11 mouse cellular contexts compared by ENCODE assay signal in genomic region chr11:114199081-114199586, GRCm38 (mm10).
DNase-seq lines count a peak whose midpoint lies in the region; ATAC-seq and TF ChIP-seq lines count a peak whose summit lies in the region.
"Had no signal": no experiment of that assay in that cellular context is flagged by ENCODE, and none has a peak within 500 bp of the region (broad histone marks: within the 10 kb centered on the region; RNA-seq: fewer than 3 reads in every experiment).

No protein-coding gene starts in this region.

- no peak for TF ChIP-seq CTCF in layer of hippocampus, adult 2 months (conservative IDR thresholded peaks at IDR 0.05)
- TF ChIP-seq CTCF in cortical plate, adult 2 months (IDR thresholded peaks at IDR 0.05; ENCODE audit: extremely low read depth, insufficient read depth, low read length) = no peak
- TF ChIP-seq CTCF in intestine, postnatal 0 days (IDR thresholded peaks at IDR 0.05; ENCODE audit: low read depth) = no peak

- no peaks in the 10 kb centered on the region for H3K36me3 ChIP-seq in heart, embryonic 10.5 days
- H3K36me3 ChIP-seq in intestine, postnatal 0 days (ENCODE audit: control insufficient read depth, insufficient read depth) = no peaks in the 10 kb centered on the region
- no peaks in the 10 kb centered on the region for H3K36me3 ChIP-seq in hindbrain, embryonic 10.5 days
- H3K36me3 ChIP-seq: G1E had no signal

- H3K27me3 ChIP-seq in heart, embryonic 10.5 days (ENCODE audit: insufficient read depth, poor library complexity, severe bottlenecking) = no peaks in the 10 kb centered on the region
- no peaks in the 10 kb centered on the region for H3K27me3 ChIP-seq in intestine, postnatal 0 days (replicated peaks; ENCODE audit: control insufficient read depth, insufficient read depth, low read length)
- peaks cover 2% of the 10 kb centered on the region; the same call in 1 of the 2 replicates for H3K27me3 ChIP-seq in hindbrain, embryonic 10.5 days (ENCODE audit: insufficient read depth, poor library complexity, severe bottlenecking)

- 69% methylated on average over 10 of the region's 10 CpGs for WGBS in heart, embryonic 10.5 days
- WGBS in intestine, postnatal 0 days = 38% methylated on average over 10 of the region's 10 CpGs
- WGBS in hindbrain, embryonic 10.5 days = 87% methylated on average over 10 of the region's 10 CpGs

- H3K9me3 ChIP-seq in heart, embryonic 10.5 days = no peaks in the 10 kb centered on the region
- no peaks in the 10 kb centered on the region for H3K9me3 ChIP-seq in intestine, postnatal 0 days (ENCODE audit: control insufficient read depth)
- H3K9me3 ChIP-seq in hindbrain, embryonic 10.5 days = no peaks in the 10 kb centered on the region

- peak overlapping the region; percentile 87 for H3K27ac ChIP-seq in heart, embryonic 10.5 days
- H3K27ac ChIP-seq in layer of hippocampus, adult 2 months = peak overlapping the region; percentile 61; the same call in 1 of the 2 replicates
- H3K27ac ChIP-seq in cortical plate, adult 2 months (ENCODE audit: insufficient read depth, low read length) = no peak overlapping the region
- no peak overlapping the region for H3K27ac ChIP-seq in intestine, postnatal 0 days (ENCODE audit: low read depth, low read length)
- no peak overlapping the region for H3K27ac ChIP-seq in hindbrain, embryonic 10.5 days

- 0 out of 2 replicates have a peak overlapping the region, but pooled peaks have one; percentile 17 for H3K4me2 ChIP-seq in intestine, postnatal 0 days (replicated peaks; ENCODE audit: low read depth)

- no peak overlapping the region for H3K9ac ChIP-seq in intestine, postnatal 0 days (ENCODE audit: low read depth, low read length)

- TF ChIP-seq POLR2A in cortical plate, adult 2 months (IDR thresholded peaks at IDR 0.05; ENCODE audit: extremely low read depth, insufficient read depth, low read length) = no peak

- DNase-seq in heart, embryonic 10.5 days (ENCODE audit: low spot score) = no peak
- DNase-seq in heart, adult 18-20 months = no peak
- DNase-seq in layer of hippocampus, adult 2 months (ENCODE audit: low spot score in 2 of 2) = no peak
- DNase-seq in layer of hippocampus, postnatal 14 days (ENCODE audit: low spot score in 2 of 2) = no peak
- DNase-seq in T-cell, adult 2 months (ENCODE audit: low spot score) = no peak
- no peak for DNase-seq in hindbrain, embryonic 10.5 days (ENCODE audit: low spot score)
- DNase-seq: cerebellum, postnatal 14 days had no signal

- no peak for ATAC-seq in intestine, postnatal 0 days
- ATAC-seq: activated CD4-positive, CD25-positive, alpha-beta regulatory T cell, adult 4 months had no signal

- no peak overlapping the region for H3K4me3 ChIP-seq in heart, embryonic 10.5 days
- no peak overlapping the region for H3K4me3 ChIP-seq in layer of hippocampus, adult 2 months
- peak overlapping the region; percentile 2; the same call in 1 of the 2 replicates for H3K4me3 ChIP-seq in cortical plate, adult 2 months (ENCODE audit: insufficient read depth, low read length)
- no peak overlapping the region for H3K4me3 ChIP-seq in intestine, postnatal 0 days (ENCODE audit: low read depth, low read length)
- H3K4me3 ChIP-seq in hindbrain, embryonic 10.5 days = no peak overlapping the region

- H3K4me1 ChIP-seq in heart, embryonic 10.5 days = peaks cover 35% of the 10 kb centered on the region
- H3K4me1 ChIP-seq in cortical plate, adult 2 months (ENCODE audit: control insufficient read depth, insufficient read depth, low read length) = peaks cover 4% of the 10 kb centered on the region
- no peaks in the 10 kb centered on the region for H3K4me1 ChIP-seq in intestine, postnatal 0 days (replicated peaks; ENCODE audit: control insufficient read depth, insufficient read depth, low read length)
- peaks cover 24% of the 10 kb centered on the region for H3K4me1 ChIP-seq in hindbrain, embryonic 10.5 days (replicated peaks)

Comparison
In these comparisons a context has a peak if more than half of its experiments do, and no peak if none do; other contexts are left out.
1. H3K27ac ChIP-seq: peak in heart, embryonic 10.5 days (single experiment) and layer of hippocampus, adult 2 months (single experiment); none in cortical plate, adult 2 months (single experiment), intestine, postnatal 0 days (single experiment) and hindbrain, embryonic 10.5 days (single experiment).